Mouse (Mus musculus): Measurements from ENCODE around the gene Coro2a.

DNA sequence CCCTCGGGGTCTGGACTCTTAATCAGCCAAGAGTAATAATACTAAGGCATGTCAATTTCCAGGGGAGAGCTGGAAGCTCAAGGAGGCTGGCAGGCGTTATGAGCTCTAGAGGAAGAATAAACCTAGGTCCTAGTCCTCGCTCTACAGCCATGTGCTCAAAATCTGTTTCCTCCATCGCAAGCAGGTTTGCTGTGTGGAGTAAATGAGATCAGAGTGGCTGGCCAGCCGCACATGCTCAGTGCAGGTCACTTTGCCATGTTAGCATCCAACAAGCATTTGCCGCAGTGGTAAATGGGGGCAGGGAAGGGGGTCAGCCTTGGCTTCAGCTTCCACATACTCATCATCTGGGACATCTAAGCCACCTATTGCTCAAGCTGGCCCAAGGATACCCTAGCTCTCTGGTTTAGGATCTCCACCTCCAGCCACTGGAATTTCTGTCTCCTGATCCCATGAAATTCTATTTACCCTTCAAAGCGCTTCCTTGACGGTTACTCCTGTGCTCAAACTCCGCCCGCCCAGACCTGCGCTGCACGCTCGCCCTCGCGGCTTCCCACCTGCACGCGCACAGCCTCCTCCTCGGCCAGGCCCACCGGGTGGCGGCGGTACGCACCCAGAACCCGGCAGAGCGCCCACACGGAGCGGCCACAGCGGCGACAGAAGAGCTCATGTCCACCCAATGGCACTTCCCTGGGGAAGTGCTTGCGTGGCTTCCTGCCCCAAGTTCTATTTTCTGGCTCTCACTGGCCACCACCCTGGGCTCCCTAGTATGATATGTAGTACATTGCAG lies 67.9 kb downstream of the Coro2a start:
- no peak for TF ChIP-seq EP300 (IDR thresholded peaks at IDR 0.05; ENCODE audit: insufficient read depth, low read depth, low read length)
- no peak for TF ChIP-seq POLR2A (IDR thresholded peaks at IDR 0.05; ENCODE audit: insufficient read depth, low read depth, low read length)

Data from heart, adult 2 months (tissue).